Mouse (Mus musculus) ES-E14 (cell line): ENCODE measurements around the gene Fmnl1. TPM values are rescaled to one million over a fixed set of nuclear protein-coding genes. Genes with fewer than 3 reads are reported as not detected.

Experiments used
- DNase-seq: peaks from one replicate; pipeline ENCODE4 v3.0.0-alpha.2; 2013; ENCODE audit warnings: low read depth, low spot score
- H3K27ac ChIP-seq: 2 replicates; pipeline ENCODE4 v1.5.1; 2012; ENCODE audit warnings: low read depth, mild to moderate bottlenecking, low read length, moderate library complexity, mixed read lengths; ENCODE audit not compliant: poor library complexity, insufficient read depth, severe bottlenecking
- H3K36me3 ChIP-seq: 2 replicates; pipeline ENCODE4 v1.6.1; 2012; ENCODE audit warnings: mild to moderate bottlenecking, low read length, moderate library complexity, mixed read lengths; ENCODE audit not compliant: control insufficient read depth, poor library complexity, insufficient read depth, severe bottlenecking
- H3K4me1 ChIP-seq, 2 experiments: fragments of 150-350 bp in 1 of 2; sonication (generic) in 1 of 2; 2 replicates each; pipeline ENCODE4 v1.6.1; 2012; ENCODE audit warnings: low read length in 2 of 2, mild to moderate bottlenecking in 1 of 2, mixed read lengths in 1 of 2; ENCODE audit not compliant: control insufficient read depth in 2 of 2, insufficient read depth in 2 of 2, poor library complexity in 1 of 2
- H3K4me3 ChIP-seq, 2 experiments: fragments of 150-350 bp in 1 of 2; sonication (generic) in 1 of 2; 2 replicates each; pipeline ENCODE4 v1.5.1; 2012; ENCODE audit warnings: low read length in 2 of 2, low read depth in 1 of 2, mild to moderate bottlenecking in 1 of 2, mixed read lengths in 1 of 2; ENCODE audit not compliant: insufficient read depth in 1 of 2, poor library complexity in 1 of 2, severe bottlenecking in 1 of 2
- H3K9ac ChIP-seq: 2 replicates; pipeline ENCODE4 v1.6.1; 2012; ENCODE audit warnings: low read depth, mild to moderate bottlenecking, low read length, mixed read lengths; ENCODE audit not compliant: poor library complexity, insufficient read depth, severe bottlenecking
- H3K9me3 ChIP-seq: fragments of 150-350 bp; sonication (generic); 2 replicates; pipeline ENCODE4 v1.6.1; 2012; ENCODE audit warnings: low read depth, mild to moderate bottlenecking, low read length; ENCODE audit not compliant: control insufficient read depth, insufficient read depth
- CHD2 ChIP-seq: IDR thresholded peaks from 2 replicates; pipeline ENCODE4 v1.6.1; 2014; ENCODE audit warnings: mild to moderate bottlenecking, low read depth, low read length, inconsistent platforms
- HCFC1 ChIP-seq: IDR thresholded peaks from 2 replicates; pipeline ENCODE4 v1.6.1; 2012; ENCODE audit warnings: low read length, inconsistent platforms, borderline replicate concordance; ENCODE audit not compliant: insufficient read depth
- MAFK ChIP-seq: IDR thresholded peaks from 2 replicates; pipeline ENCODE4 v1.6.1; 2014; ENCODE audit warnings: mild to moderate bottlenecking, low read depth, low read length, inconsistent platforms; ENCODE audit not compliant: insufficient read depth
- ZC3H11A ChIP-seq: IDR thresholded peaks from 2 replicates; pipeline ENCODE4 v1.6.1; 2012; ENCODE audit warnings: low read depth, mild to moderate bottlenecking, inconsistent platforms, low read length, borderline replicate concordance
- ZNF384 ChIP-seq: IDR thresholded peaks from 2 replicates; pipeline ENCODE4 v1.6.1; 2012; ENCODE audit warnings: low read depth, low read length, inconsistent platforms
- in situ Hi-C, 2 experiments: fragments of 600-800 bp; cut with MboI; formaldehyde crosslinking; loops; one replicate each; pipeline ENCODE4 v1.15.1; 2025; ENCODE audit warnings: low sequenced_read_pairs in 2 of 2, inconsistent platforms in 1 of 2; ENCODE audit not compliant: unreplicated experiment in 2 of 2
- total RNA-seq: library from RNA; depleted of rRNA; stranded (reverse); fragments of 300-350 nt; gene quantifications from 2 replicates; pipeline ENCODE4 v1.2.3, GENCODE M21; 2012

Gene Fmnl1
- total RNA-seq, 1 experiment = 0.94 TPM

DNA sequence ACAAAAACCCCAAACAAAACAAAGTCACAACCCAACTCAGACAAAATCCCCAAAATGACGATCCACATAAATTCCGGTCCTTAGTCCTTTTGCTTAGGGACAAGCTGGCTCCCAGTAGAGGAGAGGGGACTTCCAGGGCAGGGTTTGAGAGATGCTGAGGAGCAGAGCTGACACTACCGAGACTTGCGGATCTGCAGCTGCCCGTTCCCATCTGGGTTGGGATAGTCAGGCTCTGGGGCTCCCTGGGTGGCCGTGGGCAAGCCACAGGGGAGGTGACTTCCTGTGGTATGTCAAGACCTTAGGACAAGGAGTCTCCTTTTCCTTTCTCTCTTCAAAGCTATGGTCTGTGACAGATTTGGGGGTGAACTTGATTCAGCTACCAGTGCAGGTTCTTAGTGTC lies 65.5 kb downstream of the Fmnl1 start:
- no peaks in the 10 kb centered on the region for H3K36me3 ChIP-seq
- no peaks in the 10 kb centered on the region for H3K9me3 ChIP-seq
- in situ Hi-C loops = no loop called here
- H3K4me1 ChIP-seq = peaks cover 2 to 5% of the 10 kb centered on the region in 2 experiments; a peak in 2 of 4 replicates
- H3K9ac ChIP-seq = no peak overlapping the region
- no peak for DNase-seq
- no peak overlapping the region for H3K4me3 ChIP-seq
- H3K27ac ChIP-seq = no peak overlapping the region
- TF ChIP-seq ZC3H11A (no peak), ZNF384 (no peak), CHD2 (no peak), HCFC1 (no peak), MAFK (no peak)

- no peak overlapping the region; the same call in 1 of the 2 replicates for H3K9ac ChIP-seq
- H3K4me3 ChIP-seq = no peak overlapping the region
- no peaks in the 10 kb centered on the region for H3K9me3 ChIP-seq
- DNase-seq = no peak
- peaks cover 2 to 5% of the 10 kb centered on the region in 2 experiments; a peak in 2 of 4 replicates for H3K4me1 ChIP-seq
- in situ Hi-C loops = no loop called here
- no peaks in the 10 kb centered on the region for H3K36me3 ChIP-seq
- no peak overlapping the region for H3K27ac ChIP-seq
- TF ChIP-seq CHD2 = no peak
- peak; percentile 47; the same call in 1 of the 2 replicates for TF ChIP-seq ZNF384
Observed at GRCm38 (mm10) chr11:103236903-103237302, 66.0 kb downstream of the Fmnl1 start.

GRCm38 (mm10) chr11:103237757-103238156 lies 66.8 kb downstream of the Fmnl1 start:
- Histone ChIP-seq H3K27ac (no peak overlapping the region), H3K4me3 (no peak overlapping the region), H3K9ac (no peak overlapping the region), H3K4me1 (peaks cover 2 to 5% of the 10 kb centered on the region in 2 experiments; a peak in 3 of 4 replicates), H3K9me3 (no peaks in the 10 kb centered on the region), H3K36me3 (no peaks in the 10 kb centered on the region)
- TF ChIP-seq HCFC1 = no peak
- TF ChIP-seq CHD2 = no peak
- TF ChIP-seq ZNF384 = no peak
- no peak for TF ChIP-seq MAFK
- TF ChIP-seq ZC3H11A = no peak
- in situ Hi-C loops = no loop called here
- DNase-seq = no peak

GRCm38 (mm10) chr11:103240740-103241139 lies 69.8 kb downstream of the Fmnl1 start:
- Histone ChIP-seq H3K27ac (no peak overlapping the region), H3K9me3 (no peaks in the 10 kb centered on the region), H3K9ac (no peak overlapping the region), H3K4me1 (peaks cover 2 to 5% of the 10 kb centered on the region in 2 experiments; a peak in 3 of 4 replicates), H3K36me3 (no peaks in the 10 kb centered on the region), H3K4me3 (no peak overlapping the region)
- no peak for DNase-seq
- TF ChIP-seq MAFK (no peak), HCFC1 (no peak), CHD2 (no peak)
- in situ Hi-C loops = no loop called here

DNA sequence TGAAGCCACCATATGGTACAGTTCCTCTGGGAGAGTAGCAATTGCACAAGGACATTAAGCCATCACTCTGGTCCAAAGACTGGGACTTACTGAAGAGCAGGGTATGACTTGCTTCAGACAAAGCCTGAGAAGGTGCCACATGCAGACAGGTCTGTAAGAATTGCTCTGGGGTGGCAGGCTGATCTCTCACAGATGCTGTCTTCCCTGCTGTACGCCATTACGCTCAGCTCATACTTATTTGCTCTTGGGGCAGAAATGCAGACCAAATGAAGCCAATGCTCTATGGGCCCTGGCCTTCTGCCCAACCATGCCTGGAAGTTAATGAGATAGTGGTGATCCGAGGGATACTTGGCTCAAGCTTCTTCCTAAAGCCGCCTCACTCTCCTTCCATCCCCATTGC lies 73.9 kb downstream of the Fmnl1 start:
- no peaks in the 10 kb centered on the region; a peak in 1 of 4 replicates for H3K4me1 ChIP-seq
- no peak for DNase-seq
- no peaks in the 10 kb centered on the region for H3K36me3 ChIP-seq
- no peak for TF ChIP-seq CHD2
- TF ChIP-seq HCFC1 = no peak
- TF ChIP-seq ZC3H11A = no peak
- in situ Hi-C loops = no loop called here
- no peaks in the 10 kb centered on the region for H3K9me3 ChIP-seq
- H3K27ac ChIP-seq = no peak overlapping the region
- no peak overlapping the region for H3K4me3 ChIP-seq
- no peak overlapping the region for H3K9ac ChIP-seq
